Mouse (Mus musculus): ENCODE measurements at regions not wholly inside any gene's neighbourhood (a gene's known extent, or its start where the extent isn't known, plus 50 kb on each side); places are given as distances from the start of the nearest gene placed in this dataset.

GRCm38 (mm10) chr12:27283964-27284363, 58.4 kb downstream of the Sox11 start:
- no peak for DNase-seq (ENCODE audit: low read depth in 2 of 2, low spot score in 2 of 2)

DNA sequence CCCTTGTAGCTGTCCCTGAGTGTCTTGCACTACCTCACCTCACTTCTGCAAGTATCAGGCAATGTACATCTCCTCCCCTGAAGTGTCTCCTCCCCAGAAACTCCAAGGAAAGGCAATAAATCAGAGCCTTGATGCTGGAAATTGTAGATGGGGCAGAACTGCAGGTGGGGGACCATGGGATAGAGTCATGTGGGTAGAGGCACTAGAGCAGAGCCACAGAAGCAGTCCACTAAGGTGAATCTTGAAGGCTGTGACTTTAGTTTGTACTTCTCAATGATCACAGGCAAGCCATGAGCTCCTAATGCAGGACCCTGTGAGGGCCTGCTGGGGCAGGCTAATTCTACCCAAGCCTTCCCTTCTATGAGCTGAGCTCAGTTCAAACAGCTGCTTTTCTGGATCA, 80.4 kb downstream of the Sox11 start:
- no peak for DNase-seq (ENCODE audit: low read depth in 2 of 2, low spot score in 2 of 2)

- no peak for DNase-seq (ENCODE audit: low read depth in 2 of 2, low spot score in 2 of 2)
These were observed 88.2 kb downstream of the Sox11 start for GRCm38 (mm10) chr12:27254125-27254524.

DNA sequence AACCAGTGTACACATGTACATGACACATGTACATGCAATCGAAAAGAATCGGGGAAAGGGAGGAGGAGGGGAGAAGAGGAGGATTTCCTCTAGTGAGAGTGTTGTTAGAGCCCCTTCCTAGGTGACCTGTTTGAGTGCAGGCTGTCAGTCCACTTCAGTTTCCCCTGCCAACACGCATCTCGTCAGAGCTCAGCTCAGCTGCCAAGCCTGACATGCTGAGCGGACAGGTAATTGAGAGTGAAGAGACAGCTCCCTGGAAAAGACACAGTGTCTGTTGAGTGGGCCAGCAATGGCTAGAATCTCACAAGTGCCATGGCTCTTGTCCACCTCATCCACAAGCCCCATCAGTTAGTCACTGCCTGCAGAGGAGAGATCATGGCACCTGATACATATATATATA, 90.9 kb downstream of the Sox11 start:
- DNase-seq (ENCODE audit: low read depth in 2 of 2, low spot score in 2 of 2): no peak

GRCm38 (mm10) chr12:27248545-27248855, 93.9 kb downstream of the Sox11 start:
- no peak for DNase-seq (ENCODE audit: low read depth in 2 of 2, low spot score in 2 of 2)

DNA sequence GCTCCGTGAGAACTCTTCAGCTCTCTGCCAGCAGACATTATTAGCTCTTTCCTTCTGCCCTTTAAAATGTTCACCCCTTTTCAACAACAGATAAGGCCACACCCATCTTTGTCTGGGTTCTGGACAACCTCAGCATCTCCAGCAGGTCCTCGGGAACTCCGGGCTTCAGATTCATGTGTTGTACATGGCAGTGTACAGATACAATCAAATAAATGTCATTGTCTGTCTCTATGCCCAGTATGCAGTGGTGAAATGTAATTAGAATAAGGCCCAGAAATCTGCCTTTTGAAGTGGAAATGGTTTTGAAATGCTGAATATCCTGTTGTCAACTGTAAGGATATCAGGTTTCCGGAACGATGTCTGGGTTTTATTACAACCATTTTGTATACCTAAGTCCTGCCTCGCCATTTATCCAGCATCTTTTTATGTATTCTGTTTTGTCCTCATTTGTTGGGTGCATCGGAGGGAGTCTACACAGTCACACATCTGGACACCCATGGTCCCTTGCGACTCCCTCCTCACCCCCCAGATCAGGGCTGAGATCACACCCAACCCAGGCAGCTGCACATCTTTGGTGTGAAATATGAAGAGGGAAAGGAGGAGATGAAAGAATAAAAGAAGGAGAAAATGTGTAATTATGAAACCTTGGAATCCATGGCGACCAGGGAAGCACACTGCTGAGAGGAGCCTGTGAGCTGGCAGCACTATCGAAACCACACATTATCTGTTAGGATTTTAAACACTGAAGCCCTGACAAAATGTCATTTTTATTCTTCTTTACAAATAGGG, 94.4 kb downstream of the Sox11 start:
- no peak for DNase-seq (ENCODE audit: low read depth in 2 of 2, low spot score in 2 of 2)

- DNase-seq (ENCODE audit: low read depth in 2 of 2, low spot score in 2 of 2): no peak
These were observed 106.6 kb downstream of the Sox11 start for GRCm38 (mm10) chr12:27235748-27236147.

DNA sequence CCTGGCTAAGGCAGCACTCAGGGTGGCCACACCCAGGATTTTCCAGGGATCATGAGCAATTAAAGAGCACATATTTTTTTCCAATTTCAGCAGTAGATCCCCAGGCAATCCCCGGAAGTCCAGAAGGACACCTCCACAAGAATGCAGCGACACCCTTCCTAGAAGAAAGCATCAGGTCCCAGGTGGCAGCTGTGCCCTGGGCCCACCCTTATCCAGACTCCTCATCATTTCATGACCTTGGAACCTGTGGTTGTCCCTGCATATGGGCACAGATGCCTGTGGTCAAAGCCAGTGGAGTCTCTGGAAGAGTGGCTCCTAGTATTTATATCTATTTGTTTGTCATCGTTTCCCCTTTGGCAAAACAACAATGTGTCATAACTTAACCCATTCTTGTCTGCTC, 120.8 kb downstream of the Sox11 start:
- DNase-seq (ENCODE audit: low read depth in 2 of 2, low spot score in 2 of 2): no peak

DNA sequence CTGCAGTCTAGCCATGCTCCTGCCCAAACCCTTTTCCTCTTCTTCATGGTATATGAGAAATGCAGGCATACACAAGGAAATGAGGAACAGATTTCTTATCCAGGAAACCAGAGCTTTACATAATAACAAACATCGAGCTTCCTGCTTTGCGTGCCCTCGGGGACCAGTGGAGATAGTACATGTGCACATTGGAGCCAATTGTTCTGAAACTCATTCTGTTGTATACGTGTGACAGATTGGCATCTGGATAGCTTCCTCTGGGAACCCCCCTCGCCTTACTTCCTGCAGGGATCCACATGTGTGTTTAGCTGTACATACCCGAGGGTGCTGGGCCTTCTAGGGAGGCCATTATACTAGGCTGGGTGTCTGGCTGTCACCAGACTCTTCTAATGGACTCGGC, 141.2 kb downstream of the Sox11 start:
- no peak for DNase-seq (ENCODE audit: low read depth in 2 of 2, low spot score in 2 of 2)

- no peak for DNase-seq (ENCODE audit: low read depth in 2 of 2, low spot score in 2 of 2)
These were observed 148.4 kb downstream of the Sox11 start for GRCm38 (mm10) chr12:27194001-27194400.

DNA sequence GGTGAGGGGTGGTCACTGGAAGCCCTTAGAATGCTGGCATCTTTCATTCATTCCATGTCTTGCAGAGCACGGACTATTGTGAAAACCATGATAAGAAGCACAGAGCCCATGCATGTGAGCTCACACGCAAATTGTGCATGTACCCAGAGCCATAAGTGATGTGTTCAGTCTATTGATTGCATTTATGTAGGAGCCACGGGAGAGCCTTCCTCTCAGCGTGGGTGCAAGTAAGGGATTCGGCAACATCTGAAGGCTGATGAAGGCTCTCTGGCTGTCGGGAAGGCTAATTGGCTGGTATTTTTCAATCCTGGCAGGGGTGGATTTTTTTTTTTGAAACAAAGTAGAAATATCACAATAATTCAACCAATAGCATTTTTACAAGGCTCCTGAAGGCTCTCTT, 150.5 kb downstream of the Sox11 start:
- DNase-seq (ENCODE audit: low read depth in 2 of 2, low spot score in 2 of 2): no peak

DNA sequence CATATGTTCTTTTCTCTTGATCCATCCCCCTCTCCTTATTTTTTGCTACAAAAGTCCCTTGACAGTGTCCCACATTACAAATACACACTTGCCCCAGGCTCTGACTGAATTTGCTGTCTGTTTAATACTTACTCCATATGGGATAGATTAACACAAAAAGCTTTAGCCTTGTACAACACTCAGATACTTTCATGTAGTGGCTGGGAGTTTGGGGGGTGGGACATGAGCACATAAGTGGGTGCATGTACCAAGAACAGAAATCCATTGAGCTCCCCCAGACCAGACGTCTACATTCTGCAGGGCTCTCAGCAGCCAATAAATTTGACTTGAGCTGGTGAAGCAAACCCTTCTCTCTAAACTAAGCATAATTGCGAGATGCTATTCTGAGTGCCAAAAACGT, 154.9 kb downstream of the Sox11 start:
- no peak for DNase-seq (ENCODE audit: low read depth in 2 of 2, low spot score in 2 of 2)

DNA sequence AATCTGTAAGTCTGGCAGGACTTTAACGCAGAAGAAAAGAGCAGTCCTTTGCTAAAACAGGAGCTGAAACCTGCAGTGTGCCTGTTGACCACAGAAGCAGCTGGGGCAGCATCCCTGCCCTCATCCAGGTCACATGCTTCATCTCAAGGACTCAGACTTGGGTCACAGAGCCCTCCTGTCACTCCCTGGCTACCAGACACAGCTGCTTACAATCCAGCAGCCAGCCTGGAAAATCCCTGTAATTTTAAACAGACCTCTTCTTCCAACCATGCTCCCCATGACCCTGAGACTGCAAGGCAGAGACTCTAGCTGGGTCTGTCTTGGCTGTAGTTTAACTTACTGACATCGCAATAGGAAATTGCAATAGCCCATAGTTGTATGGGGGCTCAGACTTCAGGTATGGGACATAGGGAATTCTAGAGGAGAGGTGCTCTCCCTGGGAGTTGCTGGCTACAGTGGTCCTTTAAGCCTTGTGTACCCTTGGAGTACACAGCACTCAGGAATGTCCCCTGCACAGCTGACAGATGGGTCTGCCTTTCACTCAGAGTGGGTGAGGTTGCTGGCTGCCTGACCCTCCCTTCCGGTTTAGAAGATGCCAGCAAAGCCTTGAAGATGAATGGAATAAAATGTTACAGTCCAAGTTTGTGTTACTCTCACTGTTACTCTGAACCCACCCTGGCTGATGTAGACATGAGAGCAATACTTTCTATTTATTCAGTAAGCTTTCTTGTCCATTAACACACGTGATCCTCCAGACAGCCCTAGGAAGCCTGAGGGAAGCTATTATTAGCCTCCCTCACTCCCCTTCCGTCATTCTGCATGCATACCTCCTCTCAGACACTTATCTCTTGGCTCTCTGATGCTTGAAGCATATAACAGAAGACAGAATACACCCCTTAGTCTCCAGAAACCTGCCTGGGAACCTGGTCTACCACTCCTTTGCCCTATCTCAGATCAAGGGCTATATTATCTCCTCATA, 159.7 kb downstream of the Sox11 start:
- DNase-seq (ENCODE audit: low read depth in 2 of 2, low spot score in 2 of 2): no peak

GRCm38 (mm10) chr12:27173561-27173960, 168.8 kb downstream of the Sox11 start:
- DNase-seq (ENCODE audit: low read depth in 2 of 2, low spot score in 2 of 2): no peak

GRCm38 (mm10) chr12:27173151-27173550, 169.2 kb downstream of the Sox11 start:
- DNase-seq (ENCODE audit: low read depth in 2 of 2, low spot score in 2 of 2): no peak

DNA sequence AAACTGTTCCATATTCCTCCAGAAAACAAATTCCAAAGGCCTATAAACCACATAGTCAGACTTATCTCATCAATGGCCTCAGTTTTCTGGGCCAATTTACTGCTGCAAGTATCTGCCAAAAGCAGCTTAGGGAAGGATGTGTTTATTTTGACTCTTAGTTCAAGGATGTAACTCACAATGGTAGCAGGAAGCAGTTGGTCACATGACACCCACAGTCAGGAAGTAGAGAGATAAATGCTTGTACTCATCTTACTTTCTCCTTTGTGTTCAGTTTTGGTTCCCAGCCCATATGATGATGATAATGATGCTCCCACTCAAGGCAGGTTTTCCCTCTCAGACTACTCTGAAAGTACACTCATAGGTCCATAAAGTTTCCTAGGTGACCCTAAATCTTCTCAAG, 170.8 kb downstream of the Sox11 start:
- DNase-seq (ENCODE audit: low read depth in 2 of 2, low spot score in 2 of 2): no peak

GRCm38 (mm10) chr12:27164920-27165504, 177.4 kb downstream of the Sox11 start:
- DNase-seq (ENCODE audit: low read depth in 2 of 2, low spot score in 2 of 2): no peak

GRCm38 (mm10) chr12:27160063-27160686, 182.2 kb downstream of the Sox11 start:
- DNase-seq (ENCODE audit: low read depth in 2 of 2, low spot score in 2 of 2): no peak

DNA sequence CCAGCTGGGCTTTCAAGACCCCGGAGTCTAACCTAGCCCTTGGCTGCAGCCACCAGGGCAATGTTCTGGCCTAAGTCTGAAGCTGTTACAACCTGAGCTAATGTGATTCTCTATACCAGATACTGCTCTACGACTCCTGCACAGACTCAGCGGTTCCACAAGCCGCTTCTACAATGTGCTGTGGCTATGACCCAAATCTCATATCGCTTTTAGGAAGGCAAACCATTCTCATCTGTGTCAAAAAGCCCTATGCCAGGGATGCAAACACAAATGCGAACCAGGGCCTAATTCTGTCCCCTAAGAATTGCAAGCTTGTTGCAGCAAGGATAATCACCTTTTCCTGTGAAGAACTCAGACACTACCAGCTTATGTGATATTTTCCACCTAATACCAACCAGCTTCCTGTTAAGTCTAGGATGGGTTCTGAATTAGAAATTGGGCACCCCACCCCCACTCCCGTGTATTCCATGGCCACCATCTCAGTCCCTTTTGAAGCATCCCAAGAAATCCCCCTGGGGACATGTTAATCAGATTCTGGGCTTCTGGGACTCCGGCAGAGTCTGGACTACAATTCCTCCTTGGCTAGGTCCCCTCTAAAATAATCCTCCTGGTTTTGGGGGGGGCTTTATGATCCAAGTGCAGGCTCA, 182.8 kb downstream of the Sox11 start:
- DNase-seq (ENCODE audit: low read depth in 2 of 2, low spot score in 2 of 2): no peak

DNA sequence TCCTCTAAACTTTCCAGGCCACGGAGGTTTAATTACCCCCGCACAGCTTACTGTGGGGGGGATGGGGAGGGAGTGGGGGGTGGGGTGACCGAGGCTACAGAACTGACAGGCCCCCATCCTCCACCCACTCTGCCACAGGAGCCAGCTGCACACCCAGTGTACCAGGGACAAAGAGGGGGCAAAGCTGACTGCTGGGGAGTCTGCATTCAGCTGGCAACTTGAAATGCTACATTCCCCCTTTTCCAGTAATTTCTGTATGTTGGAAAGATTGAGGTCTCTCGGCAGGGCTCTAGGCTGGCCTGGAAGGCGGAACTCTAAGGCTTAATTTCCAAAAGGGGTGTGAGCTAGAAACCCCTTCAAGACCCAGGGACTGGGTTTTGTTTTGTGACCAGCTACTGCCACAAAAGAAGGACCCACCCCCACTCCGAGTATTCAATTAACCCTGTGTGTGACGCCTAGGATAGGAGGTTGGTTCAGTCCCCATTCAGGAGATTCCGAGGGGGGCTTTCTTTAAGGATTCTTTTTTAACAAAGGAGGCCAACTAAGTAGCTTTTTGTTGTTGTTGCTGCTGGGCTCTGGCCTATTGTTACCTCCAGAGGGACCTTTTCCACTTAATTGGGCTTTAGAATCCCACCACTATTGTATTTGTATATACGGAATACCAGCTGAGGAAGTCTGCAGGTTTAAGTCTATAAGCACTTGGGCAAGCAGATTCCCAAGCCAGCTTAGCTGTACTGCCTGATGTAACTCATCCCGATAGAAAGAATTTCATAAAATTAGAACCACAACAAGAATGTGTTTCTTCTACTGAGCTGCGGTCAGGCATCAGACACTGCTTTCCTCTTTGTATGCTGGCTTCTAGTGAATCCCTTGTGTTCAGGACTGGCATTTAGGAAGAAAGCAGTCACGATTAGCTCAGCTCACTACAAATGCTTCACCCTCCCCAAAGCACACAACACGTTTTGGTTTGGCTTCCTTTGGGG, 191.2 kb downstream of the Sox11 start:
- DNase-seq (ENCODE audit: low read depth in 2 of 2, low spot score in 2 of 2): no peak
